8 mouse cellular contexts compared by ENCODE assay signal in the genomic region with DNA sequence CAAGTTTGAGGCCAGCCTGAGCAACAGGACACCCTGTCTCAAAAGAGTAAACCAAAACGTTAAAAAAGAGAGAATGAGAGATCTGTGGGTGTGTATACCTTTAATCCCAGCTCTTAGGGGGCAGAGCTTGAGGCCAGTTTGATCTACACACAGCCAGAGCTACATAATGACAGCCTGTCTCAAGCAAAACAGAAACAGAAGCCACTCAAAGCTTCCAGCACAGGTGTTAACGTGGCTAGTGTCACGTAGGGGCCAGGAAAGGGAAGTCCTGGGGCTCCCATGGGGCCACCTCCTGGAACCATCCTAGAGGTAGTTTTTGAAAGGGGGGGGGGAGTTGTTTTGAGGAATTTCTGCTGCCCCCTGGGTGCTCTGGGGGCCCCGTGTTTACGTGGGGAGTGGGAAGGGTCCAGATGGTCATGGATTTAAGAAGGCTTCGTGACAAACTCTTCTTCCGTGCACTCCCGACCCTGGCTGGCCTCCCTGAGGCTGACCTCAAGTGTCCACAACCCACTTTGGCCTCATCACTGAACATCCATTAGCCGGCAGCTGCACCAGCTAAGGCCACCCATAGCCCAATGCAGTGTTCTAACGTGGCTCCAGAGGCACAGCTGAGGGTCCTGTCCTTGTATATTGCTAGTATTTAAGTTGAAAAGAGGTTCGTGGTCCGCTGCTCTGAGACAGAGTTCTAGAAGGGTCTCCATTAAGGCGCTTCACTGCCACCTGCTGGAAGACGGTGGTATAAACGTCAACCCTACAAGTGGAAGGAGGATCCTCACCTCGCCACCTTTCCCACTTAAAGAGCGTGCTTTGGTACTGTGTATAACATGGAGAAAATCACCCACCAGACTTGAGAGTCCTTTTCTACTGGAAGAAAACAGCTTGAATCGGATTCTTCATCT. TPM values are rescaled to one million over a fixed set of nuclear protein-coding genes. Genes with fewer than 3 reads are reported as not detected.
DNase-seq lines count a peak whose midpoint lies in the region; ATAC-seq and TF ChIP-seq lines count a peak whose summit lies in the region.

No protein-coding gene starts in this region.

- no peaks in the 10 kb centered on the region for H3K9me3 ChIP-seq in midbrain, embryonic 11.5 days (ENCODE audit: control insufficient read depth, low read length)
- H3K9me3 ChIP-seq in midbrain, embryonic 13.5 days, result peaks cover 3% of the 10 kb centered on the region; the same call in 1 of the 2 replicates
- H3K9me3 ChIP-seq in limb, embryonic 14.5 days (ENCODE audit: control insufficient read depth, low read length), result no peaks in the 10 kb centered on the region
- H3K9me3 ChIP-seq in stomach, embryonic 15.5 days, result no peaks in the 10 kb centered on the region

- TF ChIP-seq POLR2A in cortical plate, adult 2 months (IDR thresholded peaks at IDR 0.05; ENCODE audit: extremely low read depth, insufficient read depth, low read length), result no peak
- no peak for TF ChIP-seq POLR2A in kidney, adult 2 months (IDR thresholded peaks at IDR 0.05; ENCODE audit: low read depth, low read length)
- TF ChIP-seq POLR2A in limb, embryonic 14.5 days (IDR thresholded peaks at IDR 0.05; ENCODE audit: borderline replicate concordance, extremely low read depth, insufficient read depth, insufficient read length), result no peak

- no peak overlapping the region for H3K4me2 ChIP-seq in midbrain, embryonic 11.5 days
- H3K4me2 ChIP-seq in midbrain, embryonic 13.5 days (replicated peaks), result no peak overlapping the region
- 0 out of 2 replicates have a peak overlapping the region, but pooled peaks have one; percentile 16 for H3K4me2 ChIP-seq in limb, embryonic 14.5 days (replicated peaks; ENCODE audit: low read depth, low read length, severe bottlenecking)
- peak overlapping the region; percentile 41; the same call in 1 of the 2 replicates for H3K4me2 ChIP-seq in stomach, embryonic 15.5 days

- peak overlapping the region; percentile 16; the same call in 1 of the 2 replicates for H3K9ac ChIP-seq in midbrain, embryonic 11.5 days (ENCODE audit: low read length)
- H3K9ac ChIP-seq in midbrain, embryonic 13.5 days (replicated peaks), result no peak overlapping the region
- H3K9ac ChIP-seq in limb, embryonic 14.5 days (ENCODE audit: low read depth, low read length, severe bottlenecking), result no peak overlapping the region
- H3K9ac ChIP-seq in stomach, embryonic 15.5 days, result no peak overlapping the region

- WGBS in midbrain, embryonic 11.5 days, result 16% methylated on average over 18 of the region's 18 CpGs
- WGBS in midbrain, embryonic 13.5 days, result 23% methylated on average over 18 of the region's 18 CpGs
- WGBS in kidney, adult 2 months, result 7% methylated on average over 18 of the region's 18 CpGs
- 14% methylated on average over 18 of the region's 18 CpGs for WGBS in limb, embryonic 14.5 days
- WGBS in stomach, embryonic 15.5 days, result 13% methylated on average over 18 of the region's 18 CpGs

- peaks cover 4% of the 10 kb centered on the region; the same call in 1 of the 2 replicates for H3K4me1 ChIP-seq in midbrain, embryonic 11.5 days (ENCODE audit: control insufficient read depth, insufficient read depth, low read length)
- H3K4me1 ChIP-seq in midbrain, embryonic 13.5 days (replicated peaks), result peaks cover 8% of the 10 kb centered on the region
- H3K4me1 ChIP-seq in cortical plate, adult 2 months (ENCODE audit: control insufficient read depth, insufficient read depth, low read length), result no peaks in the 10 kb centered on the region
- no peaks in the 10 kb centered on the region for H3K4me1 ChIP-seq in kidney, adult 2 months (ENCODE audit: control insufficient read depth, insufficient read depth, low read length)
- H3K4me1 ChIP-seq in limb, embryonic 14.5 days (ENCODE audit: control insufficient read depth, insufficient read depth, low read length), result peaks cover 5% of the 10 kb centered on the region
- peaks cover 4% of the 10 kb centered on the region; the same call in 1 of the 2 replicates for H3K4me1 ChIP-seq in stomach, embryonic 15.5 days

- no peak for ATAC-seq in midbrain, embryonic 11.5 days (ENCODE audit: low FRiP score)
- ATAC-seq in midbrain, embryonic 13.5 days, result no peak
- peak; percentile 58 for ATAC-seq in granulocyte monocyte progenitor cell, adult 5-6 weeks (replicated peaks; ENCODE audit: poor library complexity, severe bottlenecking)
- peak; percentile 27 for ATAC-seq in limb, embryonic 14.5 days (ENCODE audit: low FRiP score, low read depth)
- no peak for ATAC-seq in stomach, embryonic 15.5 days (ENCODE audit: insufficient read depth, low FRiP score, low read depth)

- no peak overlapping the region for H3K27ac ChIP-seq in midbrain, embryonic 11.5 days (ENCODE audit: low read depth, low read length)
- H3K27ac ChIP-seq in midbrain, embryonic 13.5 days, result no peak overlapping the region
- no peak overlapping the region for H3K27ac ChIP-seq in cortical plate, adult 2 months (ENCODE audit: insufficient read depth, low read length)
- H3K27ac ChIP-seq in kidney, adult 2 months (ENCODE audit: insufficient read depth, low read depth, low read length), result no peak overlapping the region
- no peak overlapping the region for H3K27ac ChIP-seq in limb, embryonic 14.5 days (replicated peaks; ENCODE audit: low read depth, low read length)
- no peak overlapping the region for H3K27ac ChIP-seq in stomach, embryonic 15.5 days

- TF ChIP-seq CTCF in cortical plate, adult 2 months (IDR thresholded peaks at IDR 0.05; ENCODE audit: extremely low read depth, insufficient read depth, low read length), result peak; percentile 96
- peak; percentile 93 for TF ChIP-seq CTCF in kidney, adult 2 months (conservative IDR thresholded peaks at IDR 0.05; ENCODE audit: insufficient read depth, insufficient read length, low read depth, low read length)

- H3K36me3 ChIP-seq in midbrain, embryonic 11.5 days (ENCODE audit: control insufficient read depth, insufficient read depth, low read length), result no peaks in the 10 kb centered on the region
- H3K36me3 ChIP-seq in midbrain, embryonic 13.5 days, result no peaks in the 10 kb centered on the region
- H3K36me3 ChIP-seq in kidney, adult 2 months (ENCODE audit: control insufficient read depth, insufficient read depth, low read length), result no peaks in the 10 kb centered on the region
- no peaks in the 10 kb centered on the region for H3K36me3 ChIP-seq in limb, embryonic 14.5 days (ENCODE audit: control insufficient read depth, insufficient read depth, low read length)
- H3K36me3 ChIP-seq in stomach, embryonic 15.5 days, result no peaks in the 10 kb centered on the region

- no peaks in the 10 kb centered on the region for H3K27me3 ChIP-seq in midbrain, embryonic 11.5 days (ENCODE audit: control insufficient read depth, insufficient read depth, low read length)
- no peaks in the 10 kb centered on the region for H3K27me3 ChIP-seq in midbrain, embryonic 13.5 days
- H3K27me3 ChIP-seq in kidney, adult 2 months (replicated peaks; ENCODE audit: control insufficient read depth, insufficient read depth, low read length), result no peaks in the 10 kb centered on the region
- no peaks in the 10 kb centered on the region for H3K27me3 ChIP-seq in limb, embryonic 14.5 days (ENCODE audit: control insufficient read depth, insufficient read depth, low read length)
- no peaks in the 10 kb centered on the region for H3K27me3 ChIP-seq in stomach, embryonic 15.5 days (replicated peaks)

- DNase-seq in midbrain, embryonic 11.5 days (ENCODE audit: low spot score, missing footprints), result peak; percentile 98
- DNase-seq in kidney, adult 2 months, result peak; percentile 90
- DNase-seq in limb, embryonic 14.5 days (ENCODE audit: low spot score), result peak; percentile 92
- peak; percentile 71 to 83 for DNase-seq in natural killer cell, adult 2 months (ENCODE audit: low spot score in 2 of 2)

- no peak overlapping the region for H3K4me3 ChIP-seq in midbrain, embryonic 11.5 days (ENCODE audit: low read depth, low read length)
- H3K4me3 ChIP-seq in midbrain, embryonic 13.5 days (replicated peaks), result no peak overlapping the region
- H3K4me3 ChIP-seq in cortical plate, adult 2 months (ENCODE audit: insufficient read depth, low read length), result no peak overlapping the region
- H3K4me3 ChIP-seq in kidney, adult 2 months (ENCODE audit: insufficient read depth, low read depth, low read length), result no peak overlapping the region
- H3K4me3 ChIP-seq in limb, embryonic 14.5 days (replicated peaks; ENCODE audit: low read length), result no peak overlapping the region
- H3K4me3 ChIP-seq in stomach, embryonic 15.5 days (replicated peaks), result no peak overlapping the region

RNA-seq across cellular contexts. Expression of a gene that starts 4.8 kb away (rescaled TPM):
- polyA plus RNA-seq in midbrain, embryonic 11.5 days (2014; fragmentation: Nextera tagmentation; extraction: Ambion mirVana), result 18.5 and 19.5 TPM in 2 replicates
- polyA plus RNA-seq in midbrain, embryonic 13.5 days (2015; fragmentation: Nextera tagmentation; extraction: Ambion mirVana), result 20.2 and 26.9 TPM in 2 replicates
- 13.7 and 14.4 TPM in 2 replicates for polyA plus RNA-seq in cortical plate, adult 2 months (2012; rRNA removed)
- 41.7 and 47.9 TPM in 2 replicates for total RNA-seq in granulocyte monocyte progenitor cell, adult 5-6 weeks (2014; fragmentation: Nextera tagmentation)
- 15.0 and 16.4 TPM in 2 replicates for total RNA-seq in granulocyte monocyte progenitor cell, adult 5-6 weeks (2017)
- polyA plus RNA-seq in kidney, adult 2 months (2012; rRNA removed), result 11.4 and 12.1 TPM in 2 replicates
- polyA plus RNA-seq in limb, embryonic 14.5 days (2012; rRNA removed), result 28.3 and 32.4 TPM in 2 replicates
- polyA plus RNA-seq in limb, embryonic 14.5 days (2014; fragmentation: Nextera tagmentation; extraction: Ambion mirVana), result 30.8 and 36.1 TPM in 2 replicates
- 26.9 and 29.9 TPM in 2 replicates for polyA plus RNA-seq in stomach, embryonic 15.5 days (2015; fragmentation: Nextera tagmentation; extraction: Ambion mirVana)

RNA-seq across cellular contexts. Expression of a gene that starts 19.7 kb away (rescaled TPM):
- 465 and 471 TPM in 2 replicates for polyA plus RNA-seq in midbrain, embryonic 11.5 days (2014; fragmentation: Nextera tagmentation; extraction: Ambion mirVana)
- 382 and 387 TPM in 2 replicates for polyA plus RNA-seq in midbrain, embryonic 13.5 days (2015; fragmentation: Nextera tagmentation; extraction: Ambion mirVana)
- 705 and 712 TPM in 2 replicates for polyA plus RNA-seq in cortical plate, adult 2 months (2012; rRNA removed)
- total RNA-seq in granulocyte monocyte progenitor cell, adult 5-6 weeks (2014; fragmentation: Nextera tagmentation), result 2,618 and 3,063 TPM in 2 replicates
- total RNA-seq in granulocyte monocyte progenitor cell, adult 5-6 weeks (2017), result 785 and 838 TPM in 2 replicates
- polyA plus RNA-seq in kidney, adult 2 months (2012; rRNA removed), result 2,603 and 2,904 TPM in 2 replicates
- 3,249 and 4,469 TPM in 2 replicates for polyA plus RNA-seq in limb, embryonic 14.5 days (2012; rRNA removed)
- polyA plus RNA-seq in limb, embryonic 14.5 days (2014; fragmentation: Nextera tagmentation; extraction: Ambion mirVana), result 810 and 905 TPM in 2 replicates
- 490 and 616 TPM in 2 replicates for polyA plus RNA-seq in stomach, embryonic 15.5 days (2015; fragmentation: Nextera tagmentation; extraction: Ambion mirVana)

RNA-seq across cellular contexts. Expression of a gene that starts 42.1 kb away (rescaled TPM):
- 3.5 and 3.7 TPM in 2 replicates for polyA plus RNA-seq in midbrain, embryonic 11.5 days (2014; fragmentation: Nextera tagmentation; extraction: Ambion mirVana)
- polyA plus RNA-seq in midbrain, embryonic 13.5 days (2015; fragmentation: Nextera tagmentation; extraction: Ambion mirVana), result 1.9 and 2.9 TPM in 2 replicates
- polyA plus RNA-seq in cortical plate, adult 2 months (2012; rRNA removed), result 2.5 and 3.1 TPM in 2 replicates
- 3.3 TPM in 1 of 2 replicates, not detected in the other for total RNA-seq in granulocyte monocyte progenitor cell, adult 5-6 weeks (2014; fragmentation: Nextera tagmentation)
- 0.04 TPM in 1 of 2 replicates, not detected in the other for total RNA-seq in granulocyte monocyte progenitor cell, adult 5-6 weeks (2017)
- polyA plus RNA-seq in kidney, adult 2 months (2012; rRNA removed), result 15.7 and 17.8 TPM in 2 replicates
- polyA plus RNA-seq in limb, embryonic 14.5 days (2012; rRNA removed), result 85.6 and 102 TPM in 2 replicates
- 17.4 and 17.9 TPM in 2 replicates for polyA plus RNA-seq in limb, embryonic 14.5 days (2014; fragmentation: Nextera tagmentation; extraction: Ambion mirVana)
- 11.5 and 12.0 TPM in 2 replicates for polyA plus RNA-seq in stomach, embryonic 15.5 days (2015; fragmentation: Nextera tagmentation; extraction: Ambion mirVana)

RNA-seq across cellular contexts. Expression of a gene that starts 56.5 kb away (rescaled TPM):
- polyA plus RNA-seq in midbrain, embryonic 11.5 days (2014; fragmentation: Nextera tagmentation; extraction: Ambion mirVana), result 4.6 and 4.9 TPM in 2 replicates
- polyA plus RNA-seq in midbrain, embryonic 13.5 days (2015; fragmentation: Nextera tagmentation; extraction: Ambion mirVana), result 1.7 and 2.6 TPM in 2 replicates
- not detected in 2 replicates for polyA plus RNA-seq in cortical plate, adult 2 months (2012; rRNA removed)
- total RNA-seq in granulocyte monocyte progenitor cell, adult 5-6 weeks (2014; fragmentation: Nextera tagmentation), result not detected in 2 replicates
- total RNA-seq in granulocyte monocyte progenitor cell, adult 5-6 weeks (2017), result 0.69 TPM in 1 of 2 replicates, not detected in the other
- polyA plus RNA-seq in kidney, adult 2 months (2012; rRNA removed), result 0.11 TPM in 1 of 2 replicates, not detected in the other
- polyA plus RNA-seq in limb, embryonic 14.5 days (2012; rRNA removed), result 5.0 and 7.4 TPM in 2 replicates
- 4.9 and 6.4 TPM in 2 replicates for polyA plus RNA-seq in limb, embryonic 14.5 days (2014; fragmentation: Nextera tagmentation; extraction: Ambion mirVana)
- polyA plus RNA-seq in stomach, embryonic 15.5 days (2015; fragmentation: Nextera tagmentation; extraction: Ambion mirVana), result 4.2 and 5.0 TPM in 2 replicates

Comparison
In these comparisons a context has a peak if more than half of its experiments do, and no peak if none do; other contexts are left out.
1. ATAC-seq: peak in granulocyte monocyte progenitor cell, adult 5-6 weeks (single experiment) and limb, embryonic 14.5 days (single experiment); none in midbrain, embryonic 11.5 days (single experiment), midbrain, embryonic 13.5 days (single experiment) and stomach, embryonic 15.5 days (single experiment).
2. H3K4me2 ChIP-seq: peak in limb, embryonic 14.5 days (single experiment) and stomach, embryonic 15.5 days (single experiment); none in midbrain, embryonic 11.5 days (single experiment) and midbrain, embryonic 13.5 days (single experiment).
3. Peak in every context shown above with its lines, with median percentiles within 50 percentile points of each other: DNase-seq.